Mouse (Mus musculus): ENCODE results near the gene Unc5cl.

DNA sequence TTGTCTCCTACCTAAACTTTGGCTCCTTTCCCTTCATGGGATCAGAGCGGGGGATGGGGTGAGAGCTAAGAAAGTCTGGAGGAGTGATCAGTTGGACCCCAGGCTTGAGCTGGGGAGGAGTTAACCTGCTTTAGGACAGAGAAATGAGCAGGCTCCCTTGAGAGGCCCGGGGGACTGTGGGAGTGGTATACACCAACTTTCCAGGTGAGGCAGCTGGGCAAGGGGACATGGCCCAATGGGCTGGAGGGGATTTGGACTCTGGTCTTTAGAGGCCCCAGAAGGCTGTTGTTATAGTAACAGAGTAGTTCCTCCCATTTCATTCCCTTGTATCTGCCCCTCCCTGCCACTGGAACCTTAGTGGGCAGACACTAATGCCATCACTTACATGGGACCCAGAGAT, 1.3 kb downstream of the Unc5cl start:
- TF ChIP-seq POLR2A (IDR thresholded peaks at IDR 0.05; ENCODE audit: insufficient read length, low read depth), result no peak
- TF ChIP-seq USF1 (IDR thresholded peaks at IDR 0.05; ENCODE audit: low read depth), result no peak
- TF ChIP-seq TCF3 (IDR thresholded peaks at IDR 0.05; ENCODE audit: insufficient read length, low read depth), result no peak
- no peak for TF ChIP-seq MYOG (IDR thresholded peaks at IDR 0.05; ENCODE audit: control insufficient read depth in 1 of 3, insufficient read depth in 1 of 3, insufficient read length in 2 of 3, low read depth in 2 of 3)
- no peak for TF ChIP-seq E2F4 (IDR thresholded peaks at IDR 0.05; ENCODE audit: insufficient read depth)
- TF ChIP-seq MYOD1 (IDR thresholded peaks at IDR 0.05; ENCODE audit: control insufficient read depth in 1 of 3, insufficient read length in 2 of 3, low read depth in 2 of 3), result no peak
- no peak for TF ChIP-seq TCF12 (IDR thresholded peaks at IDR 0.05; ENCODE audit: insufficient read depth, poor library complexity, severe bottlenecking)
- no peak for TF ChIP-seq MAX (IDR thresholded peaks at IDR 0.05; ENCODE audit: low read depth)
- no peak for TF ChIP-seq POLR2AphosphoS2 (IDR thresholded peaks at IDR 0.05; ENCODE audit: insufficient read length, low read depth)
- no peak for TF ChIP-seq REST (IDR thresholded peaks at IDR 0.05; ENCODE audit: insufficient read depth, insufficient read length)

Measured in myocyte (in vitro differentiated cells).